Mouse (Mus musculus) midbrain, embryonic 13.5 days (tissue): ENCODE measurements around the gene Rhot1. TPM values are rescaled to one million over a fixed set of nuclear protein-coding genes. Genes with fewer than 3 reads are reported as not detected.

Source experiments
- ATAC-seq: fragments of 200-750 bp; cut with Nextera tagmentation; 2 replicates; pipeline ENCODE4 v1.8.0; 2017; ENCODE audit warnings: mild to moderate bottlenecking, moderate TSS enrichment, moderate library complexity
- H3K27ac ChIP-seq: fragments of 300-500 bp; sonication (generic); 2 replicates; pipeline ENCODE4 v1.5.1; 2015; ENCODE audit warnings: inconsistent platforms, mild to moderate bottlenecking, moderate library complexity
- H3K27me3 ChIP-seq: fragments of 300-500 bp; sonication (generic); 2 replicates; pipeline ENCODE4 v1.6.1; 2015; ENCODE audit warnings: mild to moderate bottlenecking, inconsistent platforms
- H3K36me3 ChIP-seq: fragments of 300-500 bp; sonication (generic); 2 replicates; pipeline ENCODE4 v1.6.1; 2015; ENCODE audit warnings: mild to moderate bottlenecking, inconsistent platforms
- H3K4me1 ChIP-seq: fragments of 300-500 bp; sonication (generic); replicated peaks from 2 replicates; pipeline ENCODE4 v1.6.1; 2015; ENCODE audit warnings: inconsistent platforms
- H3K4me2 ChIP-seq: fragments of 300-500 bp; sonication (generic); replicated peaks from 2 replicates; pipeline ENCODE4 v1.6.1; 2015; ENCODE audit warnings: moderate library complexity, mild to moderate bottlenecking, inconsistent platforms
- H3K4me3 ChIP-seq: fragments of 300-500 bp; sonication (generic); replicated peaks from 2 replicates; pipeline ENCODE4 v1.5.1; 2015; ENCODE audit warnings: mild to moderate bottlenecking, inconsistent platforms
- H3K9ac ChIP-seq: fragments of 300-500 bp; sonication (generic); replicated peaks from 2 replicates; pipeline ENCODE4 v1.6.1; 2015; ENCODE audit warnings: mild to moderate bottlenecking, inconsistent platforms
- H3K9me3 ChIP-seq: fragments of 300-500 bp; sonication (generic); 2 replicates; pipeline ENCODE4 v1.6.1; 2016; ENCODE audit warnings: mild to moderate bottlenecking, inconsistent platforms
- WGBS: fragments of 180-500 bp; shearing (Covaris S2); methylation state at CpG from one replicate; pipeline ENCODE4 v1.1.7; 2015; 5-methylcytosine and 5-hydroxymethylcytosine counted together
- polyA plus RNA-seq: library from polyadenylated mRNA; unstranded; fragments of >200 nt; fragmentation: Nextera tagmentation; extraction: Ambion mirVana; gene quantifications from 2 replicates; pipeline ENCODE4 v1.2.1, GENCODE M21; 2015

The Rhot1 gene
- polyA plus RNA-seq, 1 experiment from 2014 or later, result 69.7 TPM

GRCm38 (mm10) chr11:80313462-80313861, 104.6 kb downstream of the Rhot1 start:
- no peaks in the 10 kb centered on the region for H3K9me3 ChIP-seq

GRCm38 (mm10) chr11:80313944-80314343, 105.1 kb downstream of the Rhot1 start:
- 0 out of 2 replicates have a peak overlapping the region, but pooled peaks have one; percentile 82 for H3K27ac ChIP-seq

More at GRCm38 (mm10) chr11:80313462-80313861, 104.6 kb downstream of the Rhot1 start:
- no peaks in the 10 kb centered on the region for H3K36me3 ChIP-seq
- no peaks in the 10 kb centered on the region for H3K27me3 ChIP-seq
- 68% methylated on average over 1 of the region's 1 CpGs for WGBS
- H3K4me3 ChIP-seq, result no peak overlapping the region
- H3K4me2 ChIP-seq, result no peak overlapping the region
- no peak overlapping the region for H3K9ac ChIP-seq
- peak overlapping the region; percentile 82 for H3K27ac ChIP-seq
- no peak for ATAC-seq
- peaks cover 88% of the 10 kb centered on the region for H3K4me1 ChIP-seq

GRCm38 (mm10) chr11:80315743-80316639, 107.2 kb downstream of the Rhot1 start:
- Histone ChIP-seq H3K9ac (peak overlapping the region; percentile 47; the same call in 1 of the 2 replicates), H3K4me3 (no peak overlapping the region), H3K27ac (peak overlapping the region; percentile 88), H3K4me2 (no peak overlapping the region), H3K36me3 (no peaks in the 10 kb centered on the region), H3K9me3 (no peaks in the 10 kb centered on the region), H3K4me1 (peaks cover 70% of the 10 kb centered on the region), H3K27me3 (no peaks in the 10 kb centered on the region)
- ATAC-seq, result peak; percentile 93
- WGBS, result 23% methylated on average over 10 of the region's 10 CpGs

More at GRCm38 (mm10) chr11:80313944-80314343, 105.1 kb downstream of the Rhot1 start:
- Histone ChIP-seq H3K9ac (no peak overlapping the region), H3K36me3 (no peaks in the 10 kb centered on the region), H3K4me2 (no peak overlapping the region), H3K27me3 (no peaks in the 10 kb centered on the region), H3K4me3 (no peak overlapping the region), H3K9me3 (no peaks in the 10 kb centered on the region), H3K4me1 (peaks cover 87% of the 10 kb centered on the region)
- 75% methylated on average over 4 of the region's 4 CpGs for WGBS
- ATAC-seq, result no peak

Other genes starting within 250 kb of the Rhot1 start
- 49.9 and 54.8 TPM in 2 replicates for gene Utp6, start 246.6 kb upstream of the Rhot1 start, polyA plus RNA-seq
- 22.1 and 22.5 TPM in 2 replicates for gene Suz12, start 215.9 kb upstream of the Rhot1 start, polyA plus RNA-seq
- 14.1 and 14.6 TPM in 2 replicates for gene Crlf3, start 128.0 kb upstream of the Rhot1 start, polyA plus RNA-seq
- gene Atad5, start 119.6 kb upstream of the Rhot1 start, polyA plus RNA-seq, result 7.8 and 8.5 TPM in 2 replicates
- 28.3 and 31.2 TPM in 2 replicates for gene Tefm, start 66.8 kb upstream of the Rhot1 start, polyA plus RNA-seq
- gene Adap2, start 54.9 kb upstream of the Rhot1 start, polyA plus RNA-seq, result 2.5 and 2.7 TPM in 2 replicates
- 2.6 and 3.1 TPM in 2 replicates for gene Rnf135, start 25.2 kb upstream of the Rhot1 start, polyA plus RNA-seq
- gene Rhbdl3, start 91.9 kb downstream of the Rhot1 start, polyA plus RNA-seq, result 15.3 and 28.0 TPM in 2 replicates
- gene 5730455P16Rik, start 169.0 kb downstream of the Rhot1 start, polyA plus RNA-seq, result 32.2 and 36.7 TPM in 2 replicates
- 244 and 250 TPM in 2 replicates for gene Zfp207, start 174.3 kb downstream of the Rhot1 start, polyA plus RNA-seq
- gene Psmd11, start 219.6 kb downstream of the Rhot1 start, polyA plus RNA-seq, result 321 and 336 TPM in 2 replicates